Mouse (Mus musculus) liver, postnatal 0 days (tissue): ENCODE results near the gene Csf2.

Experiments
- CTCF ChIP-seq: sonication (generic); IDR thresholded peaks from 2 replicates; pipeline ENCODE4 v1.5.1; 2016; ENCODE audit warnings: antibody characterized with exemption, low read depth
- EP300 ChIP-seq: IDR thresholded peaks from 2 replicates; pipeline ENCODE4 v1.6.1; 2016; ENCODE audit warnings: antibody characterized with exemption, low read depth, mild to moderate bottlenecking

- no peak for TF ChIP-seq CTCF
- no peak for TF ChIP-seq EP300
Measured at GRCm38 (mm10) chr11:54204781-54205180, 44.7 kb downstream of the Csf2 start.
